Mouse (Mus musculus): ENCODE results near the gene AI597479.

GRCm38 (mm10) chr1:43067551-43067950 lies 31.0 kb upstream of the AI597479 start:
- TF ChIP-seq CTCF (IDR thresholded peaks at IDR 0.05; ENCODE audit: borderline replicate concordance, insufficient read depth, low read depth, low read length) (no peak), POLR2A (IDR thresholded peaks at IDR 0.05; ENCODE audit: borderline replicate concordance, insufficient read depth, low read length) (no peak)

Measured in cerebellum, adult 2 months (tissue).